Mouse (Mus musculus) adrenal gland, postnatal 36 days (tissue): ENCODE measurements around the gene App. TPM values are rescaled to one million over a fixed set of nuclear protein-coding genes. Genes with fewer than 3 reads are reported as not detected.

Experiments used
- DNase-seq, 2 experiments: peaks; one replicate each; pipeline ENCODE4 v3.0.0; 2021; ENCODE audit warnings: mixed read lengths in 1 of 2
- long read RNA-seq, 2 experiments: library from polyadenylated mRNA; stranded (forward); transcript quantifications; one replicate each; pipeline ENCODE4 v2.0.0; 2021; ENCODE audit warnings: borderline sequencing depth in 2 of 2
- total RNA-seq, 2 experiments: library from RNA; stranded (reverse); gene quantifications; 2 replicates each; pipeline ENCODE4 v1.2.3; 2021

App gene
- total RNA-seq, result 100 to 1,000 TPM; 345 to 351 TPM
- long read RNA-seq, experiment 1, full-length matches to known transcripts, result 401 of 480 reads
- long read RNA-seq, experiment 1, partial matches to known transcripts, result 34 of 480 reads
- long read RNA-seq, experiment 1, other reads (novel, unspliced or antisense), result 45 of 480 reads
- long read RNA-seq, experiment 2, full-length matches to known transcripts, result 90 of 110 reads
- long read RNA-seq, experiment 2, partial matches to known transcripts, result 7 of 110 reads
- long read RNA-seq, experiment 2, other reads (novel, unspliced or antisense), result 13 of 110 reads

DNA sequence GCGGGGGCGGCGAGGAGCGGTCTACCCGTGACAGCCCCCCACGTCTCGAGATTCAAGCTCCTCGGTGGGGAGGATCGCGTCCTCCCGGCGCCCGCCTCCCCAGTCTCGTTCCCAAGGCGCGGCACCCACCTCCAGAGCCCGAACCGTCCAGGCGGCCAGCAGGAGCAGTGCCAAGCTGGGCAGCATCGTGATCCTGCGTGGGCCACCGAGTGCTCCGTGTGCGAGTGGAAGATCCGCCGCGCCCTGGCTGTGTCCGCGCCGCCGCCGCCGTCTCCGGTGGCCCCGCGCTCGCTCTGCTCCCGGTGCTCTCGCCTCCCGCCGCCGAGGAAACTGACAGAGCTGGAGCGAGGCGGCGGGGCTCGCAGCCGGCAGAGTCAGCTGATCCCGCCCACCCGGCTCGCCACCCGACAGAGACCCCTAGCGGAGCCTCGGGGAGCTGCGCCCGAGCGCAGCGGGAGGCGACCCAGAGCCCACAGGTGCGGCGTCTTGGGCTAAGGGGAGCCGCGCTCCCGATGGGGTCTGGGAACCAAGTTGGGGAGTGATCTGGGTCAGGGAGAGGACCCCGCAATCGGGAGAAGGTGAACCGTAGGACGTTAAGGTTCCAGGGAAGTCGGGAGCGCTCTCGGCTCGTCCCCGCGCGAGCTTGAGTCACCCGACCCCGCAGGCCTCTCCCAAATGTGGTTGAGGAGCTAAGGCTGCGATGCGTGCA, at the start of gene App:
App (minus strand) TSS at position 394 of the 709 bp plus-strand sequence.
- DNase-seq, result peak; percentile 92 to 96

DNA sequence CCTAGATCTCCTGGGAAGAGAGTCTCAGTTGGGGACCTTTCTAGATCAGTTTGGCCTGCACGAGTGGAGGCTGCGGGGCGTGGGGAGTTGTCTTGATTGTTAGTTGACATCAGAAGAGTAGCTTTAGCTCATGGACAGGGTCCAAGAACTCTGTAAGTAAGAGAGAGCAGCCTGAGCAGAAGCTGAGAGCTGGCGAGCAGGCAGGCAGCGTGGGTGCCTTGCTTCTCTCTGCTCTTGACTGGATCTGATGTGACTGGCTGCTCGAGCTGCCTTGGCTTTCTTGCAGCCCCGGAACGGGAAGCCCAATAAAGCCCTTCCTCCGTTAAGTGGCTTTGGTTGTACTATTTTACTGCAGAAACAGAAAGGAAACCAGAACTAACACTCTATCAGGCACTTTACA, 42.3 kb upstream of the App start:
- DNase-seq, result no peak

- no peak for DNase-seq
Observed at GRCm38 (mm10) chr16:85215173-85215572, 41.6 kb upstream of the App start.

DNA sequence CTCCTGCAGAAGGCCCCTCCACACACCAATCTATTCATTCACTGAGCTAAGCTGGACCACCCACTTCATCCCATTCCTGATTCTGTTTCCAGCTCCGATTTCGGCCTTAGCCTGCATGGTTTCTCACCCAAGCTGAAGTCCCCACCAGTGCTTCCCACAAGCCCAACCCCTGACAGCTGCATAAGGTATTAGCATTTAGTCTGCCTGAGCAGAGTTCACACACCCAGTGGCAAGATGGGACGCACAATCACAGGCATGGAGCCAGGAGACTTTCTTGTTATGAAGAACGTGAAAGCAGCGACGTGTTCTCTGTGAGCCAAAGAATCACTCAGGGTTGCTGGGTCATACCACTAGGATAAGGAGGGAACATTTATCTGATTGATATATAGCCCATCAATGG, 22.1 kb upstream of the App start:
- peak in 1 of 2 experiments; percentile 3 for DNase-seq

GRCm38 (mm10) chr16:85195167-85195566, 21.6 kb upstream of the App start:
- DNase-seq, result no peak

GRCm38 (mm10) chr16:85181502-85181901, 7.9 kb upstream of the App start:
- DNase-seq, result no peak

DNA sequence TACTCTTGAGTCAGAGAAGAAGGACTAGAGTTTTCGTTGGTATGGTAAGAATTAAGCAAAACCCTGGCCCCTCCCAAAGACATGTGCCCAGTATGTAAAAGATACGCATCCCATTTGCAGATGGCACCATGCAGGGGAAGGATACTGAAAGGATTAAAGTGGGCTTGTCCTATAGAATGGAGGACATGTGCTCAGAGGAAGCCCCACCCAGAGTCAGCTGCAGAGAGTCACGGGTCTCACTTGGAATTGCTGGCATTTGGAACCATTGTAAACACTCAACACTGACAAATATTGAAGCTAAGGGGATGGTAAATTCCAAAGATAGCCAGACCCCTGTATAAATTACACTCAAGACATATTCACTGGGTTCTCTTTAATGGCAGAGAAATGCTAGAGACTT, 7.1 kb upstream of the App start:
- no peak for DNase-seq

- DNase-seq, result peak in 1 of 2 experiments; percentile 49
Observed at GRCm38 (mm10) chr16:85176666-85177065, 3.1 kb upstream of the App start.

DNA sequence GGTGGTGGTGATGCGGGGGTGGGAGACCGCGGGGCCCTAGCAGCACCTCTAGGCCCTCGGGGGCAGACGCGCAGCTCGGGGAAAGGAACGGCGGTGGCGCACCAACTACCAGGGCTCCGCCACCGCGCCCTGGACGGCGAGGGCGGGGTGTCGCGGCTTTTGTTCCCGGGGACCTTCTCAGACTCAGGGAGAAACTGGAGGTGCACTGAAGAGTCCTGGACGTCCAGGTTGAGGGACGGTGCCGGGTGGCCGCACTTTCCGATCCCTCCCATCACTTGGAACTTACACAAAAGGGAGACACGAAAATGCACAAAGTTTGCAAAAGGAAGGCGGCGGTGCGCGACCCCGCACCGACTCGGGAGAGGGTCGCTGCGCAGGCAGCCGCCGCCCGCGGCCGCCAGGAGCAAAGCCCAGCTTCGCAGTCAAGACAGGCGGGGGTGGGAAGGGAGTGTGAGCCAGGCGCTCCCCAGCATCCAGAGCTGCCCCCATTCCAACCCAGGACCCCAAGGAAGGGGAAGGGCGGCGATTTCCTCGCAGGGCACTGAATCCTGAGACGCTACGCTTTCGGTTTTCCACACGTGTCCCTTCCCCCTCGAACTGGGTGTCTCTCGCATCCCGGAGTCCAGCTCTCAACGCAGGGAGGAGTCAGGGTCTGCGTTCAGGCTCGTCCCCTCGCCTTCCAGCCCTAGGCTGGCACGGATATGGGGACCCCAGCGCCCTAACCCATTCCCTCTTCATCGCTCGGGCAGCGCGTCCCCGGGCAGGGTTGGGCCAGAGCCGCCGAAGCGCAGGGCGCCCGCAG, 794 bp downstream of the App start:
- peak; percentile 79 to 82 for DNase-seq

GRCm38 (mm10) chr16:85171976-85172570, 1.5 kb downstream of the App start:
- DNase-seq, result peak; percentile 31 to 52

DNA sequence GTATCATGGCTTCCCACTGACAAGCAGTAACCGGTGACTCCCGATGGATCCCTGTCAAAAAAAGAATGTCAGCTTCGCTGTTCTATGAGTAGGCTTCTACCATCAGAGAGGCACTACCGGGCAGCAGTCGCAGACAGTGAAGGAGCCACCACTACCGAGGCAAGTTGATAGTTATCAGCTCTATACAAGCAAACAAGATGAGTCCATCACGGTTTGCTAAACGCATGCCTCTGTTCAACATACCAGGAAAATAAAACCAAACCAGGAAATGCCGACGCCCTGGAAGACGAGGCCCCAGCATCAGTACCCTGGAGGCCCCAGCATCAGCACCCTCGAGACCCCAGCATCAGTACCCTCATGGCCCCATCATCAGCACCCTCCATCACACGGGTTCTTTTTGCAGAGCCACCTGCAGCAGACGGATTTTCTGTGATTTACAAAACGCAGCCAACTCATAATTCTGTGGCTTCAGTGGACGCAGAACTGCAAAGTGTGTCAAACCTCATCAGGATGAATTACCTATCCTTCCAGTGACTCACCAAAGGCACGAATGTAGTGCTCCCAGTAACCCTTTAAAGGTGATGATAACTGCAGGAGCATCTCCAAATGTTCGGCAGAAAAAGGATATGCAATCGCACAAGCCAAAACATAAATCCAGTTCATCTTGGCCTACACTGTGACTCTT, 2.6 kb downstream of the App start:
- no peak for DNase-seq

- no peak for DNase-seq
Observed at GRCm38 (mm10) chr16:85168821-85169220, 4.7 kb downstream of the App start.

- no peak for DNase-seq
Observed at GRCm38 (mm10) chr16:85166205-85166604, 7.4 kb downstream of the App start.

DNA sequence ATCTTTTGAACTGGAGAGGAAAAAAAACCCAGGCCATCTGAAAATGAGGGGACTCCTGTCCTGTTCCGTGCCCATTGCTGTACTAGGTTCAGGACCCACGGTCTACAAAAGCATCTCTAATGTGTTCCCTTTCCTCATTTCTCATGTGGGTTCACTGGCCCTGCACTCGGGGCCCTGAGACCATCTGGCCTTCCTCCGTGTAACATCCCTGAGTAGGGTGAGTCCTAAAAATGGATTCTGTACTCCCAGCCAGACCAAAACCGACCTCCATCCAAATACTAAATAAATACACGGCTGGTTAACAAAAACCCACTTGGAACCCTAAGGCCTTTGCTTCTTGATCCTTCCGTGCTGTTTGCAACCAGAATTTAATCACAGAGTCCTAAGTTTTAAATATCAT, 7.9 kb downstream of the App start:
- DNase-seq, result no peak

DNA sequence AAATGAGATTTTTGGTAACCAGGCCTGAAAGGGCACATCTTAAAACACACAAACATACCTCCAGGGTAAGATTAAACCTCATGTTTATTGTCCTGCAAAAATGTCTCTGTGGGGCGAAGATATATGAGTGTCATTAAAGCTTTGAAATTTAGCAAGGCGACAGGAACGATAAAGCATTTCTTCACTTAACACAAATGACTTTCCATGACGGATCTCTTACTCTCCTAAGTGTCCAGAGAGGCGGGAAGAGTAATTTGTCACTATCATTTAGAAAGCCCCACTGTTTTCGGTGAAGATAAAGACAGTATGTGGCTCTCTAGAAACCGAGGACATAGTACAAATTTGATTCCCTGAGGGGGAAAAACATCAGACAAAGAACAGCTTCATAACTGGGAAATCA, 8.4 kb downstream of the App start:
- DNase-seq, result no peak

GRCm38 (mm10) chr16:85162779-85163178, 10.8 kb downstream of the App start:
- DNase-seq, result no peak

DNA sequence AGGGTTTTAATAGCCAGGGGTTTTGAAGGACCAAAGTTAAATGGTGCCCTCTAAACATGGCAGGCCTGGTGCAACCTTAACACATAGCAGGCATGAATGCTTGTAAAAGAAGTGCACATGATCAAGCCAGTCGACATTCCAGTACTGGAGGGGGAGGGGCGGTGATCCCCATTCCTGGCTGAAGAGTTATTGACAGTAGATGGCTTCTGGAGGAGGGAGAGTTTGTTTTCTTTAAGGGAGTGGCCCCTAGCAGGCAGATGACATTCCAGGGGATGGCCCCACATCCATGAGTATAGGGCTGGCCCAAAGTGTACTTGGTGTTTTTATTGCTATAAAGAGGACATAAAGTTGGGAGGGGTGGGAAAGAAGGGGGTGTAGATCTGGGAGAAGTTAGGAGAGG, 13.4 kb downstream of the App start:
- no peak for DNase-seq

DNA sequence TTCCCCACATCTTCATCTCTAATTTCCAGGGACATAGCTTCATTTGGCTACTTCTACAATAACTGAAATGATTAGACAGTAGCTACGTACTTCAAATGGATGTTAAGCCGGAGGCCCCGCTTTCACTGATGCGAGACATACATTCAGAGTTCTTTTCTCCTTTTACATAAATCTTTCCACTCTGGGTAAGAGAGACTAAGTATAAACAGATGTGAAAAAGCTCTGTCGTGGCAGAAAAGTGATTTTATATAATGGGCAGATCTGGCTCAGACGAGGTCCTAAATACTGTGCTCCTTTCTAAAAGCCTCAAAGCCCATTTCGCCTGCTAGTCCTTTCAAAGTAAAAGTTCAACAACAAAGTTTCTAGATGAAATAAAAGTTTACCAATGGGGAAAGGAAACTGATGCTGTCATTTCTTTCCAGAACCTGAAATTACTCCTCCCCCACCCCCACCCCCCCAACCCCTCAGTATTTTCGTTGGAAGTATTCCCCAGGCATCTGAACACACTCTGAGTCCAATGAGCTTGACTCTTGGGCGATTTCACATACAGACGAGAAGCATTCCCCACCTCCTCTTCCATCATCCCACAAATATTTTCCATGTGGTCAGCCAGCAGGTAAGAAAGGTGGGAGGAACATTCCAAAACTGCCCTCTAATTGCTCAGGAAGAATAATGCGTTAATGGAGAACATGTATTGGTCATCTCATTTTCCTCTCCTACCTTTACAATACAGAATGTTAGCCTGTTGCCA, 15.6 kb downstream of the App start:
- no peak for DNase-seq

- peak in 1 of 2 experiments; percentile 20 for DNase-seq
Observed at GRCm38 (mm10) chr16:85157156-85157555, 16.4 kb downstream of the App start.

DNA sequence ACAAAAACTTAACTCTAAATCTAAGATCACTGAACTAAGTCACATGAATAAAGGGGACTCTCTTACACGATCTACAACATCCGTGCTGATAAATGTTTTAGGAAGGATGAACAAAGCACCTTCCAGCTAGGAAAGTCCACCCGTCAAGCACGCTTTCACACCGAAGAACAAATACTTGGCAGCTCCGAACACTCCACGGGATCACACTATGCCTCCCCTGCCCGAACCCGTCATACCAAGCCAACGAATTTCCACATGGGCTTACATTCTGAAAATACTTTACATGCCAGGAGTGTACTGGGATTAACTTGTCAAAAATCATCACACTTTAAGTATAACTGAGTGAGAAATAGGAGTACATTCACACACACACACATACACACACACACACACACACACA, 17.7 kb downstream of the App start:
- no peak for DNase-seq

DNA sequence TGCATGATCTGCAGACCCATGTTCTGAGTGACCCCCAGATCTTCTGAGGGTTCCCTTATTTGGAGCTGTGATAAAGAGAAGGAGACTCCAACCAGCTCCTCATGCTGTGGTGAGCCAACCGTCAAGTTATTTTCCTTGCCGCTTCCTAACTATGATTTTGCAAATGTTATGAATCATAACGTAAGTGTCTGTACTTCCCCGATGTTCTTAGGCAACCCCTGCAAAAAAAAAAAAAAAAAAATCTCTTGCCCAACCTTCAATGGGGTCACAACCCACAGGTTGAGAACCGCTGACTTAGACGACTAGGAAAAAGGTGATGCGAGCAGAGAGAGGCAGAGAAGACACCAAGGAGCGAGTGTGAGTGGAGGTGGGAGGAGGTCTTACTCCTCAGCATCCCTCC, 21.1 kb downstream of the App start:
- no peak for DNase-seq
